Mouse (Mus musculus) lung, embryonic 16.5 days (tissue): ENCODE results near the gene Gm49337. TPM values are rescaled to one million over a fixed set of nuclear protein-coding genes. Genes with fewer than 3 reads are reported as not detected.
"Not testable (repeated sequence)": the region's sequence is repeated elsewhere in the genome, so short reads cannot be mapped to it uniquely, and the experiment has no call there.

ENCODE experiments used
- ATAC-seq: fragments of 200-750 bp; cut with Nextera tagmentation; 2 replicates; pipeline ENCODE4 v1.8.0; 2017; ENCODE audit warnings: low read depth, mild to moderate bottlenecking, moderate library complexity
- H3K27ac ChIP-seq: fragments of 300-500 bp; sonication (generic); 2 replicates; pipeline ENCODE4 v1.5.1; 2014; ENCODE audit warnings: mild to moderate bottlenecking, control low read depth, low read length
- H3K27me3 ChIP-seq: fragments of 300-500 bp; sonication (generic); 2 replicates; pipeline ENCODE4 v1.6.1; 2014; ENCODE audit warnings: low read depth, low read length, mixed read lengths; ENCODE audit not compliant: control insufficient read depth, insufficient read depth
- H3K36me3 ChIP-seq: fragments of 300-500 bp; sonication (generic); 2 replicates; pipeline ENCODE4 v1.6.1; 2014; ENCODE audit warnings: low read length; ENCODE audit not compliant: control insufficient read depth, insufficient read depth
- H3K4me1 ChIP-seq: fragments of 300-500 bp; sonication (generic); replicated peaks from 2 replicates; pipeline ENCODE4 v1.6.1; 2014; ENCODE audit warnings: low read length, mixed read lengths; ENCODE audit not compliant: control insufficient read depth, insufficient read depth
- H3K4me2 ChIP-seq: fragments of 300-500 bp; sonication (generic); 2 replicates; pipeline ENCODE4 v1.6.1; 2014; ENCODE audit warnings: low read depth, low read length, control low read depth
- H3K4me3 ChIP-seq: fragments of 300-500 bp; sonication (generic); 2 replicates; pipeline ENCODE4 v1.5.1; 2014; ENCODE audit warnings: mild to moderate bottlenecking, low read length, control low read depth
- H3K9ac ChIP-seq: fragments of 300-500 bp; sonication (generic); 2 replicates; pipeline ENCODE4 v1.6.1; 2014; ENCODE audit warnings: low read length, control low read depth
- H3K9me3 ChIP-seq: fragments of 300-500 bp; sonication (generic); 2 replicates; pipeline ENCODE4 v1.6.1; 2016; ENCODE audit warnings: low read length; ENCODE audit not compliant: control insufficient read depth
- WGBS: fragments of 180-500 bp; shearing (Covaris S2); extraction: QIAGEN DNeasy Blood & Tissue Kit; methylation state at CpG from one replicate; pipeline ENCODE4 v1.1.7; 2014; 5-methylcytosine and 5-hydroxymethylcytosine counted together
- polyA plus RNA-seq: library from polyadenylated mRNA; unstranded; fragments of >200 nt; fragmentation: Nextera tagmentation; extraction: Ambion mirVana; gene quantifications from 2 replicates; pipeline ENCODE4 v1.2.1, GENCODE M21; 2015

The Gm49337 gene
- polyA plus RNA-seq, 1 experiment from 2014 or later, result not detected

DNA sequence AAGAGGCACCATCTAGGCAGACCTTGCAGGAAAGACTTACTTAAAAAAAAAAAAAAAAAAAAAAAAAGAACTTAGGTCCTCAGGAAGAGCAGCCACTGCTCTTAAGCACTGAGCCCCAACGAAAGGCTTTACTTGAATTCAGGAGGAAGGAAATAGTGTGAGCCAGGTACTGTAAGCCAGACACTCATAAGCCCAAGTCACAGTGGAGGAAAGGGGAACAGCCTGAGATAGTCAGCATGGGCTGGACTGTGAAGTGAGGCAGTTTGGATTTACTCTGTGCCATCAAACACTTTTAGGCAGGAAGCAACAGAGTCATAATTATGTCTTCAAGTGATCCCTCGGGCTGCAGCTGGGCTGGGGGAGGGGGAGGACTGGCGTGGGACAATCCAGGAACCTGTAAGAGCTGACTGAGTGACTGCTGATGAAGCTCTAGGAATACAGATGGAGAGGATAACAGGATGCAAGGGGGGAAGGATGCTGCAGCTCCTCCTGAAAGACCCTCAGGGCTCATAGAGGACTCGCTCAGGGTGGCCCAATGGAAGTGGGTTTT is 19.2 kb downstream of the Gm49337 start:
- Histone ChIP-seq H3K27me3 (no peaks in the 10 kb centered on the region), H3K9ac (no peak overlapping the region), H3K4me1 (no peaks in the 10 kb centered on the region; the same call in 1 of the 2 replicates), H3K27ac (no peak overlapping the region), H3K9me3 (no peaks in the 10 kb centered on the region), H3K4me2 (no peak overlapping the region), H3K4me3 (no peak overlapping the region), H3K36me3 (no peaks in the 10 kb centered on the region)
- 23% methylated on average over 4 of the region's 4 CpGs for WGBS
- no peak for ATAC-seq

DNA sequence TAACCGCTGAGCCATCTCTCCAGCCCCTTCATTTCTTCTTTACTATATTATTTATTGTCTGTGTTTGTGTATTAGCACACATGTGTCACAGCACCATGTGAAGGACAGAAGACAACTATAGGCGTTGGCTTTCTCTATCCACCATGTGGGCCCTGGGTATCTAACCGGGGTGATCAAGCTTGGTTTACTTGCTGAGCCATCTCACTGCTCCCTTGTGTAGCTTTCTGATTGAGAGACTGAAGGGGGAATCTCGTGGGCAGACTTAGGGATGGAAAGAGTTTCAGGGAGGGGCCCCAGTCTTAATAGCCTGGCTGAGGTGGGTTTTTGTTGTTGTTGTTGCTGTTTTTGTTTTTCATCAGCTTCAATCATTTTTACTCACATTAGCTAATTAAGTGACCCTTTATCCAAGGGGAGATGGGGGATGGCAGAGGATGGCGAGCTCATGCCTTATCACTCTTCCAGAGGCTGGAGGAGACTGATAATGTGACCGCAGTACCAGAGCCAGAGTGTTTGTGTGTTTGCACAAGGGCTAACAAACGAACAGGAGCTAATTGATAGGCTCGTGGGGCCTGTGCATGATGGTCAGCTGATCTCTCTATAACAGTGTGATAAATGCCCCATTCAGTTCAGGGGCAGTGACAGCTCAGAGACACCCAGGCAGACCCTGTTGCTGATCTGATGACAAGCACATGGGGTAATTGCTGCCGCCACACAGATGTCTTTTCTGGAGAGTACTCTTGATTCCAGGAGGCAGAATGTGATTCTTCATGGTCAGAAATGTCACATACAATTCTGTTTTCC is 20.6 kb downstream of the Gm49337 start:
- no peak for ATAC-seq
- 39% methylated on average over 9 of the region's 9 CpGs for WGBS

DNA sequence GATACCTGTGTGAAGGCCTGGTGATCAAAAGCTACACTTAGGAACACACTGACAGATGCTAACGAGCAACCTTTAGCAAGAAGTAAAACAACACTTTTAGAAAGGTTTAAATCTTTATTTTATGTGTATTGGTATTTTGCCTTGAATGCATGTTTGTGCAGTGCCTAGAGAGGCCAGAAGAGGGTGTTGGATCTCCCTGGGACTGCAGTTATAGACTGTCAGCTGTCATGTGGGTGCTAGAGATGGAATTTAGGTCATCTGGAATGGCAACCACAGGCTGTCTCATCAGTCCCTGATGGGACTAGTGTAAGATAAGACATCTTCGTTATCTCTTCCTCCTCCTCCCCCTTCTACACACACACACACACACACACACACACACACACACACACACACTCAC is 25.2 kb downstream of the Gm49337 start:
- Histone ChIP-seq H3K9ac (no peak overlapping the region), H3K4me3 (no peak overlapping the region), H3K27ac (no peak overlapping the region), H3K4me1 (no peaks in the 10 kb centered on the region), H3K4me2 (no peak overlapping the region), H3K36me3 (no peaks in the 10 kb centered on the region), H3K27me3 (no peaks in the 10 kb centered on the region), H3K9me3 (no peaks in the 10 kb centered on the region)
- no peak for ATAC-seq
- 71% methylated on average over 2 of the region's 2 CpGs for WGBS

More for the DNA sequence above, 20.6 kb downstream of the Gm49337 start:
- Histone ChIP-seq H3K36me3 (no peaks in the 10 kb centered on the region), H3K4me2 (no peak overlapping the region), H3K27ac (no peak overlapping the region), H3K4me1 (no peaks in the 10 kb centered on the region; the same call in 1 of the 2 replicates), H3K9me3 (no peaks in the 10 kb centered on the region), H3K9ac (no peak overlapping the region), H3K4me3 (no peak overlapping the region), H3K27me3 (no peaks in the 10 kb centered on the region)

DNA sequence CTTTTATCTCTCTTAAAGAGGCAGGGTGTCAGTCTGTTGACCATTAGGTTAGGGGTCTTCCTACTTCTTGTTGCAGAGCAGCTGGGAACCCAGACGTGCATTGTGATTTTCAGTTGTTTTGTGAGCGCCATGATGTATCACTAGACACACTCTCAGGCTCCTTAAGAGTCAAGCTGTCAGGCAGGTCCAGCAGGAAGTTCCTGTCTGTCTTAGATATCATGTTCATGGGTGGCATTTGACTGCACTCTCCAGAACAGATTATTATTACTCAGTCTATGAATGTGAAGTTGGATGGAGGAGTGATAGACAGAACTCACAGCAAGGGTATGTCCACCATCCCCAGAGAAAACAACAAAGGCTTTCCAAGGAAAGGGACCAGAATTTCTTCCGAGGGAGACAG is 31.2 kb downstream of the Gm49337 start:
- H3K9ac ChIP-seq, result no peak overlapping the region
- no peak overlapping the region for H3K27ac ChIP-seq
- no peaks in the 10 kb centered on the region for H3K4me1 ChIP-seq
- ATAC-seq, result no peak
- H3K27me3 ChIP-seq, result no peaks in the 10 kb centered on the region
- H3K9me3 ChIP-seq, result no peaks in the 10 kb centered on the region
- no peaks in the 10 kb centered on the region for H3K36me3 ChIP-seq
- no peak overlapping the region for H3K4me3 ChIP-seq
- 52% methylated on average over 3 of the region's 3 CpGs for whole genome bisulfite sequencing
- no peak overlapping the region for H3K4me2 ChIP-seq

DNA sequence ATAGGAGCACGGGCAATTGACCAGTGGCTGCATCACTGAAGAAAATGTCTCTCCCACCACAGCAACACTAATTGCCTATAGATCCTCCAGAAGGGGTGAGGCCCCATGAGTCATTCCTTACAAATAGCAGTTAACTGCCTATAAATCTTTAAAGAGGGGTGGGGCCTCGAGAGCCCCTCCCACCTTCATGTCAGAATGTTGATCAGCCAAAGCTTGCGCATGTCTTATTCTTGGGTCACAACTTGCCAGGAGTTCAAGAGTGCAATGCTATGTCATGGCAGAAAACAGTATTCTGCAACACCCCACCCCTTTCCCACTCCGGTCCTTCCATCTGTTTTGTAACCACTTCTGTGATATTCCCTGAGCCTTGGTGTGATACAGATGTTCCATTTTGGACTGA is 33.3 kb downstream of the Gm49337 start:
- Histone ChIP-seq H3K4me3 (no peak overlapping the region), H3K27me3 (no peaks in the 10 kb centered on the region), H3K4me2 (no peak overlapping the region), H3K9ac (no peak overlapping the region), H3K27ac (no peak overlapping the region), H3K4me1 (no peaks in the 10 kb centered on the region), H3K9me3 (no peaks in the 10 kb centered on the region), H3K36me3 (no peaks in the 10 kb centered on the region)
- ATAC-seq, result no peak
- 77% methylated on average over 4 of the region's 4 CpGs for WGBS

DNA sequence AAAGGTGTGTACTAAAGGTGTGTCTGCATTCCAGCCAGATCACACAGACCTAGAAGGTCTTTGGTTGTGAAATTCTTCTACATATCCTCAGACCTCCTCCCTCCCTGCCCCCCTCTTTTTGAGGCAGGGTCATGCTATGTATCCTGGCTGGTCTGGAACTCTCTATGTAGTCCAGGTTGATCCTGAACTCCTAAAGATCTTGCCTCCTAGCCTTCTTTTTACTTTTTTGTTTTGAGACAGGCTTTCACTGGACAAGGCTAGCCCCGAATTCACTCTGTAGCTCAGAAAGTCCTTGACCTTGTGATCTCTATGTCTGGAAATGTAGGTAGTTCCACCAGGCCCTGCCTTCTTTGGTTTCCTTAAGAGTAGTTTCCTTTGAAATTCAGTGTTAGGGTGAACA is 35.7 kb downstream of the Gm49337 start:
- Histone ChIP-seq H3K4me3 (no peak overlapping the region), H3K4me2 (no peak overlapping the region), H3K9me3 (no peaks in the 10 kb centered on the region), H3K4me1 (no peaks in the 10 kb centered on the region), H3K27me3 (no peaks in the 10 kb centered on the region), H3K9ac (no peak overlapping the region), H3K27ac (no peak overlapping the region), H3K36me3 (no peaks in the 10 kb centered on the region)
- 71% methylated on average over 1 of the region's 1 CpGs for WGBS
- ATAC-seq, result no peak

DNA sequence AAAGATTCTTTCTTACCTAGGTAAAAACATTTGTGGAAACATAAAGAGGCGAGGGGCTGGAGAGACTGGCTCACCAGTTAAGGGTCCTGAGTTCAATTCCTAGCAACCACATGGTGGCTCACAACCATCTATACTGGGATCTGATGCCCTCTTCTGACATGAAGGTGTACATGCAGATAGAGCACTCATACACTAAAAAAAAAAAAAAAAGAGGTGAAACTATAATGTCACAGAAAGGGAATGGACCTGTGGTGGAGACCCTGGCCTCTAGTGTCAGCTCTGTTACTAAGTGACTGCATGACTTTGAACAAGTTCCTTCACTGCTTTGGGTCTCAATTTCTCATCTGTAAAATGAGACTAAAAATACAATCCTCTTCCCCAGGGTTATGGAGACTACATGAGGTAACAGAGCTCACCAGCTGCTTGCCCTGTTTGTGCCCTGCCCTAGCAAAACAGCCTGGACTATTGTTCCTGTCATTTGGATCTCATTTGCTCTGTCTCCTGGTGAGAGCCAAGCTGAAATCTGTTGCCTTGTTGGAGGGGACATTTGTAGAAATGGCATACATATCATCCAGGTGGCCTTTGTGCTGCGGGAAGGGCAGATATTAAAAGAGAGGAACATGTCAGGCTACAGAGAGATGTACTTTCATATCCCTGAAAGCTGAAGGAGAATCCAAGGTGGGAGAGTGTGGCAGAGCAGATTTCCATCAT is 42.9 kb downstream of the Gm49337 start:
- ATAC-seq, result no peak
- 83% methylated on average over 2 of the region's 2 CpGs for WGBS
- H3K9ac ChIP-seq, result no peak overlapping the region
- no peaks in the 10 kb centered on the region for H3K36me3 ChIP-seq
- no peaks in the 10 kb centered on the region for H3K27me3 ChIP-seq
- no peak overlapping the region for H3K27ac ChIP-seq
- peaks cover 7% of the 10 kb centered on the region for H3K4me1 ChIP-seq
- H3K4me2 ChIP-seq, result no peak overlapping the region
- no peak overlapping the region for H3K4me3 ChIP-seq
- H3K9me3 ChIP-seq, result no peaks in the 10 kb centered on the region

DNA sequence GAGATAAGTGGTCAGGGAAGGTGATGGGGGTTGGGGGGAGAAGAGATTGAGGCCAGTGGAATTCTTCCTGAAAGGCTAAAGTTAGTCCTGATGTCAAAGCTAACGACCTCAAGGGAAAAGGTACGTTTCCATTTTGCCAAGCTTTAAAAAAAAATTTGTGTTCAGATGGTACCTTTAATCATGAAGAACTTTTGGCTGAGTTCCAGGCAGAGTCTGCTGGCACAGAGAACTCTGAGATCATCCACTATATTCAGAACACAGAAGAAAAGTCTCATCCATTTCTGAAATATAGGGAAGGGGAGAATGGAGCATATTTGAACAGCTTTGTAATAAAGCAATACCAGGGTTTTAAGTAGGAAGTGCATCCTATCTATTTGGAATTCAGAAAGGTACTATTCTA is 43.9 kb downstream of the Gm49337 start:
- Histone ChIP-seq H3K9me3 (no peaks in the 10 kb centered on the region), H3K4me1 (peaks cover 7% of the 10 kb centered on the region), H3K4me2 (no peak overlapping the region), H3K4me3 (no peak overlapping the region), H3K36me3 (no peaks in the 10 kb centered on the region), H3K27ac (no peak overlapping the region), H3K27me3 (no peaks in the 10 kb centered on the region), H3K9ac (no peak overlapping the region)
- no peak for ATAC-seq
- WGBS, result 26% methylated on average over 2 of the region's 2 CpGs

DNA sequence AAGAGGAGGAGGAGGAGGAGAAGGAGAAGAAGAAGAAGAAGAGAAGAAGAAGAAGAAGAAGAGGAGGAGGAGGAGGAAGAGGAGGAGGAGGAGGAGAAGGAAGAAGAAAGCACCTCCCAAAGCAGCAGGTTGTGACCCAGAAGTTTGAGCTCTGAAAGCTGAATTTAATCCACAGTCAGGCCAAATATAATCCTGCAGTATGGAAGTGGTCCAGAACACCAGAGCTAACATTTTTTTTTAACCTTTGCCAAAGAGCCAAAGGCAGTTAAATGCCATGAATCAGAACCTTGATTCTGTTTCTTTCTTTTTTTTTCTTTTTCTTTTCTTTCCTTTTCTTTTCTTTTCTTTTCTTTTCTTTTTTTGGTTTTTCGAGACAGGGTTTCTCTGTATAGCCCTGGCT is 44.5 kb downstream of the Gm49337 start:
- not testable (repeated sequence) for H3K27ac ChIP-seq, H3K27me3 ChIP-seq, H3K4me3 ChIP-seq, H3K4me1 ChIP-seq, H3K4me2 ChIP-seq, H3K9me3 ChIP-seq, H3K9ac ChIP-seq, H3K36me3 ChIP-seq, ATAC-seq
- 89% methylated on average over 1 of the region's 1 CpGs for WGBS
